Mouse (Mus musculus) left cerebral cortex, adult 11 months (tissue): ENCODE measurements around the gene Slc17a5.

ENCODE experiments used
- DNase-seq: peaks from one replicate; pipeline ENCODE4 v3.0.0; 2022; ENCODE audit warnings: low spot score

Gene Slc17a5

GRCm38 (mm10) chr9:78587914-78588313, at the start of gene Slc17a5:
Slc17a5 (minus strand) TSS chr9:78588041.
- peak; percentile 92 for DNase-seq

GRCm38 (mm10) chr9:78633976-78634375, 46.1 kb upstream of the Slc17a5 start:
- no peak for DNase-seq

- no peak for DNase-seq
Measured at GRCm38 (mm10) chr9:78631755-78632434, 44.1 kb upstream of the Slc17a5 start.

- DNase-seq: no peak
Measured at GRCm38 (mm10) chr9:78629991-78630390, 42.1 kb upstream of the Slc17a5 start.

GRCm38 (mm10) chr9:78623301-78623747, 35.5 kb upstream of the Slc17a5 start:
- DNase-seq: no peak

GRCm38 (mm10) chr9:78619285-78619684, 31.4 kb upstream of the Slc17a5 start:
- DNase-seq: no peak

DNA sequence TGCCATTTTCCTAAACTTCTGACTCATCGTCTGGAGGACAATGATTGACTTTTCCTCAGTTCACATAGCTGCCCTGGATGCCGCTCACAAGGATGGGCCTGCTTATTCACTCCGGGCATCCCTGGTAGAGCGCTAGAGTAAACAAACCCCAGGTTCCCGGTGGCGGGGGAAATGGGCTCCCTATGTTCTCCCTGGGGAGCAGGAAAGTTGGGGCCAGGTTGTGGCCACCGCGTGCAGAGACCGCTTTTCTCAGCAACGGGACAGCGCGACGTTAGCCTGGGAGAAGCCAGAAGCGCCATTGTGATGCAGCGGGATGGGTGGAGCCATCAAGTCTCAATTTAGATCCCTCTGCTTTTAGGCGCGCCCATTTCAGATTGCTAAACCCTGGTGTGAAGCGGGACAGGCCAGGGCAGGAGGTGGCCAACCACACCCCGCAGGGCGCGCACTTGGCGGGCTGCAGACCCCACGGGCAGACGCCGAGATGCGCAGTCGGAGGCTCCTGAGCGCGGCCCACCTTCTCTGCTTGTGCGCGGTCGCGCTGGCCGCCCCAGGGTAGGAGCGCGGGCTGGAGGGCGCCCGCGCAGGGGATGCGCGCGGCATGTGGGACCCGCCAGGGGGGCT, 27.7 kb upstream of the Slc17a5 start, which contains the start of gene Cd109:
Cd109 (plus strand) TSS at position 146 of the 621 bp plus-strand sequence.
- DNase-seq: no peak

GRCm38 (mm10) chr9:78614201-78614600, 26.4 kb upstream of the Slc17a5 start:
- no peak for DNase-seq

DNA sequence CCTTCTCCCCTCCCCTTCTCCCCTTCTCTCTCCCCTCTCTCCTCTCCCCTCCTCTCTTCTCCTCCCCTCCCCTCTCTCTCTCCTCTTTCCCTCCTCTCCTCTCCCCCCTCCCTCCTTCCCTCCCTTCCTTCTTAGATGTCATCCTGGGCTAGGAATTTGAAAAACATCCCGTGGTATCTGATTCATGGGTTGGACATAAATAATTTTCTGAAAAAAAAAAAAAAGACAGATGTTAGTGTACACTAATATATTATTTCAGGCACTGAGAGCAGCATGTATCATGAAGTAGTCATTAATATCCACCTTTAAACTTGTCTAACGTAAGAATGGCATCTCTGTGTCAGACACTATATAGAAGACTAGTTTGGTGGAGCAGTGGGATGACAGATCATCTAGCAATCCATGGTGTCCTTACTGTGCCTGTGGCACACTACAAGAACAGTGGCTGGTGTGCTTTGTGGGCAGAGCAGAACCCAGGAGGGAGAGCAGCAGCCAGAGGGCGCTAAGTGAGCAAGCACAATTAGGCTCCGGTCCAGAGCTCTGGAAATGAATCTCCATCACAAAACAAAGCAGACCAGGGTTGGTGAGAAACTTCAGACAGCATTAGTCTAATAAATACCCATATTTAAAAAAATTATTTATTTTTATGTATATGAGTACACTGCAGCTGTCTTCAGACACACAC, 13.3 kb upstream of the Slc17a5 start:
- no peak for DNase-seq

- no peak for DNase-seq
Measured at GRCm38 (mm10) chr9:78599927-78600326, 12.1 kb upstream of the Slc17a5 start.

- DNase-seq: no peak
Measured at GRCm38 (mm10) chr9:78596834-78597233, 9.0 kb upstream of the Slc17a5 start.

GRCm38 (mm10) chr9:78595769-78596555, 8.1 kb upstream of the Slc17a5 start:
- no peak for DNase-seq

DNA sequence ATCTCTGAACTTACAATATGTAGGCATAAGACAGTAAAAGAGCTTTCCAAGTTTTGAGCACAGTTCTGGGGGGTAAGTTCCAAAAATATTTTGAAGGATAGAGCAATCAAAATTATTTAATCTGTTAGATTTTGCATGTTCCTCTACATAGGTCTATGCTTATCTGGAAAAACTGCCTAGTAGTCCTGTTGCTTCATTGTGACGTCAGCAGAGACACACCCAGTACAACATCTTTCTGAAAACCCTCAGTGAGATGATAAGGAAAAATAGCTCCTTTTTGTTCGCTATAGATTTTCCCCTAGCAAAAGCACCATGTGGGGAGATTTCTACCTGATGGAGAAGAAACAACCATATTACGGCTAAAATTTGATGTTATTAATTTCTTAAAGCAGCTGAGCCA, 7.4 kb upstream of the Slc17a5 start:
- DNase-seq: no peak

GRCm38 (mm10) chr9:78590471-78590870, 2.6 kb upstream of the Slc17a5 start:
- no peak for DNase-seq

- no peak for DNase-seq
Measured at GRCm38 (mm10) chr9:78588411-78589033, 681 bp upstream of the Slc17a5 start.

DNA sequence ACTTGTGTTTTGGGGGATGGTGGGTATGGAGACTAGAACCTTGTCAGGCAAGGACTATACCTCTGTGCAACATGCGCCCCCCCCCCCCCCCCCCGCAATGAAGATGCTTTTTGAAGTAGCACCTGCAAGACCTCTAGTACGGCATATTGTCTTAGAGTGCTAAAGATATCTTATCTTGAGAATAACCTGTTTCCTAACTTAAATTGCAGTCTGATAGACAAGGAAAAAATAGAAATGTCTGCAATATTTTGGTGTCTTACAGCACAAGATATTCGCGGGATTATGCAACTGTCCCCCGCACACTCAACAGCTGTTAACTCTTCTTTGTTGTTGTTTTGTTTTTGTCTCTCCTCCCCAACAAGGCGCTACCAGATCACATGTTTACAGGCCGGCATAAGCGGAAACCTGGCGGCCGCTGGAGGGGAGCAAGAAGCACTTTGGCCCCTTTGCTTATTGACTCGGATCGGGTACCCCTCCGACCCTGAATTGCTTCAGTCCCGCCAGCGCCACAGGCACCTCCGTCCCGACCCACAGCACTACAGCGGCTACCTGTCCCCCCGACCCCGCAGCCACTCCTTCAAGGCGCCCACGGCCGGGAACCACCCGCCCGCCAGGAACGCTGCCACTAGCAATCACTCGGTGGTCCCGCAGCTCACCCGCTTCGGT, 490 bp downstream of the Slc17a5 start:
- no peak for DNase-seq

- no peak for DNase-seq
Measured at GRCm38 (mm10) chr9:78579644-78580396, 8.0 kb downstream of the Slc17a5 start.

DNA sequence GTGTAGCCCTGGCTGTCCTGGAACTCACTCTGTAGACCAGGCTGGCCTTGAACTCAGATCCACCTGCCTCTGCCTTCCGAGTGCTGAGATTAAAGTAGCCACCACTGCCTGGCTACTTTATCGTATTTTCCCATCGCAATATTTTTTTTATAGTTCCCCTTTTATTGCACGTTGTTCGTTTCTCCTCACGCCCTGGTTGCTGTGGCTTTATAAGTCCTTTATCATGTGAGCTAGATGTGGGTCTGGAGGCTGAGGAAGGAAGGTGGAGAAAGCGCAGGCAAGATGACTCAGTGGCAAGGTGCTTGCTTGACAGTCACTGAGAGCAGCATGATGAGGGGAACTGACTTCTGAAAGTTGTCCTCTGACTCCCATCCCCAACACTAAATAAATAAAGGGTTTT, 9.0 kb downstream of the Slc17a5 start:
- no peak for DNase-seq

DNA sequence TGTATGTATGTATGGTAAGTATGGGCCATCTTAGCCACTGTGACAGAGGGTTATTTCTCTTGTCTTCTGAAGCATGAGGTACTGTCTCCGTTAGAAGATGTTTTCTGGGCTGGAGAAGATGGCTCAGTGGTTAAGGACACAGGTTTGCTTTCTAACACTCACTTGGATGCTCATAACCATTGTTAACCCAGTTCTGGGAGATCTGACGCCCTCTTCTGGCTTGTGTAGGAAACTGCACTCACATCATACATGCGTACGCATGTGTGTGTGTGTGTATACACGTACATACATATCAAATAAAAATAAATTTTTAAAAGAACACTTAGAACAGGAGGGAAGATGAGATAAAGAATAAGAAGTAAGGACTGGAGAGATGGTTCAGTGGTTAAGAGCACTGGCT, 11.4 kb downstream of the Slc17a5 start:
- DNase-seq: no peak

DNA sequence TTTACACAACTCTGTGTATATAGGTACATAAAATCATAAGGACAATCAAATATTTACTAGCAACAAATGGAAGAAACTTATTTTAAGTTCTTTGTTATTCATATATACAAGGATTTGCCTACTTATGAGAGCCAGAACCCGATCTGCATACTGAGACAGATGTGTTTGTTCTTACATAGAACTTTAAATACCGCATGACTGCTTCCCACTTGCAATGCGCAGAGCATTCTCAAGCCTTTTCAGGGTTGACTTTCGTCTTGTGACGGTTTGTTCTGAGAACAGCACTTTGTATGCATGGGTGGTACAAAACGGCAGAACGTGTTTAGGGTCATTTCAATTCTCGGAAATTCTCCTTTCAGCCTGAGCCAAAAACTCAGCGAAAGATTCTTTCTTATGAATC, 17.9 kb downstream of the Slc17a5 start:
- no peak for DNase-seq

GRCm38 (mm10) chr9:78559479-78559878, 28.4 kb downstream of the Slc17a5 start:
- DNase-seq: no peak
